Mouse (Mus musculus) olfactory bulb, adult 2 months (tissue): ENCODE data around the gene Fgfr2.

Source experiments
- CTCF ChIP-seq: fragments of 200-500 bp; IDR thresholded peaks from 2 replicates; pipeline ENCODE4 v1.5.1; 2012; ENCODE audit warnings: low read depth, mild to moderate bottlenecking, low read length, moderate library complexity; ENCODE audit not compliant: insufficient read depth
- POLR2A ChIP-seq: fragments of 200-500 bp; IDR thresholded peaks from 2 replicates; pipeline ENCODE4 v1.6.1; 2012; ENCODE audit warnings: mild to moderate bottlenecking, low read depth, low read length, moderate library complexity; ENCODE audit not compliant: insufficient read depth

DNA sequence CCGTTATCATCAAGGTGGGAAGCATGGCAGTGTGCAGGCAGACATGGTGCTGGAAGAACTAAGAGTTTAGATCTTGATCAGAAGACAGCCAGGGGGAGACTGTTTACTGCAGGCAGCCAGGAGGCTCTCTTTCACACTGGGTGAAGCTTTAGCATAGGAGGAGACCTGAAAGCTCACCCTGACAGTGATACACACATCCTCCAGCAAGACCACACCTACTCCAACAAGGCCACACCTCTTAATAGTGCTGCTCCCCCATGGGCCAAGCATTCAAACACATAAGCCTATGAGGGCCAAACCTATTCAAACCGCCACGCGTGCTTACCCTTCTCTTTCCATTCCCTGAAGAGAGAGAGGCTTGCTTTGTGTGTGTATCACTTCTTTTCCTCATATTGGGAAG is 2559.9 kb downstream of the Fgfr2 start:
- TF ChIP-seq CTCF (no peak), POLR2A (no peak)
